Mouse (Mus musculus) layer of hippocampus, postnatal 25 days (tissue): Measurements from ENCODE around the gene Neurl4. TPM values are rescaled to one million over a fixed set of nuclear protein-coding genes. Genes with fewer than 3 reads are reported as not detected.
"Not testable (repeated sequence)": the region's sequence is repeated elsewhere in the genome, so short reads cannot be mapped to it uniquely, and the experiment has no call there.

ENCODE experiments used
- DNase-seq, 2 experiments: peaks; one replicate each; pipeline ENCODE4 v3.0.0; 2022; ENCODE audit warnings: mixed read lengths in 2 of 2, low spot score in 1 of 2; ENCODE audit errors: extremely low spot score in 1 of 2
- total RNA-seq, 2 experiments: library from RNA; stranded (reverse); gene quantifications; 2 replicates each; pipeline ENCODE4 v1.2.3; 2021

Neurl4 gene
- 100 to 1,000 TPM; 108 to 109 TPM for total RNA-seq

GRCm38 (mm10) chr11:69900471-69901405, at the start of gene Neurl4, which contains the start of gene 2810408A11Rik:
TSS of gene Neurl4 (plus strand) at chr11:69901072.
TSS of gene 2810408A11Rik (minus strand) at chr11:69900987.
- DNase-seq = peak; percentile 66 to 69

GRCm38 (mm10) chr11:69853994-69854393, 46.9 kb upstream of the Neurl4 start:
- DNase-seq = no peak

- DNase-seq = no peak
These were observed 46.2 kb upstream of the Neurl4 start for GRCm38 (mm10) chr11:69854680-69855079.

GRCm38 (mm10) chr11:69855347-69855746, 45.5 kb upstream of the Neurl4 start:
- DNase-seq = peak in 1 of 2 experiments; percentile 33

DNA sequence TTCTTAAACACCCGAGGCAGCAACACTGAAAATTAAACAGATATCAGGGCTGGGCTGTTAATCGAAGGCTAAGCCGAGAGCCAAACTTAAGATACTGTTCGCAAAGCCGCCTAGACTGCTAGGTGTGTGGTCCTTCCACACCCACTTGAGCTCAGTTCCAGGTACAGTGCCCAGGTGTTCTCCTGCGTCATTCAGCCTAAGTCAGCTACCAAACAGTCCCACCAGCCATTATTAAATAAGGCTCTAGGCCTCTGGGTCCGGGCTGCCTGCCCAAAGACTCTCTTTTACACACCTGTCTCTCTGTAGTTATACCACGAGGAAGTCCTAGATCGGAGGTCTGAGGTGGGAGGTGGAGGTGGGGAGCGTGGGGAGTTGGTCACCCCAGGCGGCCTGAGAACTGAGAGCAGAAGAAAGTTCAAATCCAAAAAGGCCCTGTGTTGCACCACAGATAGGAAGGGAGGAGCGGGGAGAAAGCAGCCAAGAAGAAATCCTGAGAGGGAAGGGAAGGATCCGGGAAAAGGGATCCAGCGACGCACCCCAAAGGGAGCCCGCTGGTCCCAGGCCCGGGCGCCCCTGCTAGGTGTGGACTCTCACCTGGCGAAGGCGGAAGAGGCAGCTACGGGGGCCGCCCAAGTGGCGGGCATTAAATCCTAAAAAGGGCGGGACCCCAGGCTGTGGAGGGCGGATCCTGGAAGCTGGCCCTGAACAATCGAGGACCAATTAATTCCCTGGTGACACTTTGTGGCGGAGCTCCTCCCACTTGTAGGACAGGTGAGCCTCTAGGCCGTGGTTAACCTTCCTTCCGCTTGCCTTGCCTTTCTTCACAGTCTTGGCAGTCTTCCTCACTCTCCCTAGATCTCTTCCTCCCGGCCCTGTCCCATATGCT, 42.5 kb upstream of the Neurl4 start, which contains the start of gene Tnk1:
Gene Tnk1, minus strand, starts transcription at position 618 of the 886 bp plus-strand sequence.
- no peak for DNase-seq

DNA sequence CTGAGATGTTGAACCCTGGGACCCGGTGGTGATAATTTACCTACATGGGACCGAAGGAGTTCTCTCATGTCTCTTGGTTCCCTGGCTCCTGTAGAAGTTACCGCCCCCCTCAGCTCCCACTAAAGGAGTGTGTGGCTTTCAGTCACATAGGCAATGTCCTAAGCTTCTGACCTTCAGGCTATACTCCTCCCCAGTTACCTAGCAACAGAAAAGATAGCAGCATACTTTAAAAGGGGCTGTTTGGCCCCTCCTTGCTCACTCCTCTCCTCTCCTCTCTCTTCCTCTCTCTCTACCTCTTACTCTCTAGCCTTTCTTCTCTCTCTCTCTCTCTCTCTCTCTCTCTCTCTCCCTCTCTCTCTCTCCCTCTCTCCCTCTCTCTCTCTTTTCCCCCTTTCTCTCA, 37.1 kb upstream of the Neurl4 start:
- not testable (repeated sequence) for DNase-seq

- no peak for DNase-seq
These were observed 36.6 kb upstream of the Neurl4 start for GRCm38 (mm10) chr11:69864138-69864860.

- no peak for DNase-seq
These were observed 35.3 kb upstream of the Neurl4 start for GRCm38 (mm10) chr11:69865561-69865960.

- DNase-seq = no peak
These were observed 33.5 kb upstream of the Neurl4 start for GRCm38 (mm10) chr11:69867335-69867734.

- DNase-seq = no peak
These were observed 30.4 kb upstream of the Neurl4 start for GRCm38 (mm10) chr11:69870289-69871069.

GRCm38 (mm10) chr11:69871822-69872221, 29.1 kb upstream of the Neurl4 start:
- no peak for DNase-seq

GRCm38 (mm10) chr11:69872451-69872850, 28.4 kb upstream of the Neurl4 start:
- DNase-seq = no peak

- DNase-seq = peak in 1 of 2 experiments; percentile 30
These were observed 24.7 kb upstream of the Neurl4 start for GRCm38 (mm10) chr11:69876186-69876585.

GRCm38 (mm10) chr11:69876867-69877266, 24.0 kb upstream of the Neurl4 start:
- DNase-seq = peak; percentile 75 to 85

- DNase-seq = no peak
These were observed 23.0 kb upstream of the Neurl4 start, which contains the start of gene Tmem95 for GRCm38 (mm10) chr11:69877878-69878277. TSS of gene Tmem95 (minus strand) at chr11:69878018.

- DNase-seq = no peak
These were observed 22.5 kb upstream of the Neurl4 start for GRCm38 (mm10) chr11:69878399-69878798.

DNA sequence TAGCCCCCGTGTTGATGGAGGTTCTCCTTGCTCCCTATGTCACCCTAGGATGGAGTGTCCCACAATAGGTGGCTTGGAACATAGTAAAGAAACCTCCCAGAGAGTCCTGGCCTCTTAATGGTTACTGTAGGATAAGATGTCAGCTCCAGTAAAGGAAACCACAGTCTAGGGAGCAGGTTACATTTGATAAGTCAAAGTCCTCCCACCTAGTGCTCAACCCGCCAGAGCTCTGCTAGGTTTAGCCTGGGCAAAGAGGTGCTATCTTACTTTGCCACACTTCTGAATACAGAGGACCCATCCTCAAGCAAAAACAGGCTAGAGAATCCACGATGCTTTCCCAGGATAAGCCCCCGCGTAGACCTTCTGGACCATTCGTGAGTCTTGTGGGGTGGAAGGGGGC, 21.9 kb upstream of the Neurl4 start:
- DNase-seq = no peak

DNA sequence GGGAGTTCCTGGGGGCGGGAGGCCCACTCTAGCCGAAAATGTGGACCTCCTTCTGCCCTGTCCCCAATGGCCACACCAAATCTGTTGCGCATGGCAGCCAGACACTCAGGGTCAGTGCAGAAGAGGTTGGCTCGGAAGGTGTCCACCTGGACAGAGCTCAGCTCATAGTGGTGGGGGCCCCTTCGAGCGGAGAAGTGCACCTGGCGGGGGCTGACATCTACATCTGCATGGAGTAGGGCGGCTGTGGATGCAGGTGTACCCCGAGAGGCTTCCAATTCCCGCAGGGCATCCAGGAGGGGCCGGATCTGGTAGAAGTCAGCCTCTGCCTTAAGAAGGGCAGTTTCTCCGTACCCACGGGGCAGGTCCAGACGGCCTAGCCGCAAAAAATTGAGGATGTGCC, 21.2 kb upstream of the Neurl4 start:
- DNase-seq = no peak

DNA sequence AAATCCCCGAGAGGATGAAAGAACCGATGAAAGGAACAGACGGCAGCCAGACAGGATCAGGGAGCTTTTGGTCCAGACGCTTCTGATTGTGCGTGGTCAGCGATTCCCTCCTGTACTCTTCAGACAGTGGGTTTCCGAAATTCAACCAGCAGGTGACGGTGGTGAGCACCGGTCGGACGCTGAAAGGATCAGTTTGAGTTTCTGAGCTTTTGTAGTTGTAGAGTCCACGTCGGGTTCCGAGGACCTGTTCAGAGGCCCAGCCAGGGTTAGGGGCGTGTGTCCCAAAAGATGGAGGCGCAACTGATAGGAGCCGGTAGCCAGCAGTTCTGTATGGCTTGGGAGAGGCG, 20.4 kb upstream of the Neurl4 start:
- DNase-seq = peak in 1 of 2 experiments; percentile 34
